Mouse (Mus musculus) small intestine, adult 2 months (tissue): ENCODE measurements around the gene Sae1.

Source experiments
- CTCF ChIP-seq: fragments of 200-500 bp; IDR thresholded peaks from 2 replicates; pipeline ENCODE4 v1.5.1; 2012; ENCODE audit warnings: low read depth, mild to moderate bottlenecking, control low read depth, inconsistent platforms, low read length, moderate library complexity, mixed read lengths; ENCODE audit not compliant: insufficient replicate concordance, insufficient read length; ENCODE audit errors: extremely low read depth
- POLR2A ChIP-seq: fragments of 200-500 bp; IDR thresholded peaks from 2 replicates; pipeline ENCODE4 v1.6.1; 2012; ENCODE audit warnings: low read depth, mild to moderate bottlenecking, control low read depth, inconsistent platforms, low read length, moderate library complexity

GRCm38 (mm10) chr7:16412930-16413329 lies 25.3 kb upstream of the Sae1 start:
- TF ChIP-seq CTCF = no peak
- TF ChIP-seq POLR2A = no peak
